Mouse (Mus musculus) CD4-positive helper T cell, adult 2 months (primary cell): ENCODE data around the gene Tex9.
"Not testable (repeated sequence)": the region's sequence is repeated elsewhere in the genome, so short reads cannot be mapped to it uniquely, and the experiment has no call there.

Source experiments
- DNase-seq: peaks from one replicate; pipeline ENCODE4 v3.0.0-alpha.2; 2012; ENCODE audit warnings: low read depth, missing footprints, low spot score

The Tex9 gene

GRCm38 (mm10) chr9:72479276-72479675, 12.7 kb downstream of the Tex9 start:
- no peak for DNase-seq

GRCm38 (mm10) chr9:72477306-72477705, 14.7 kb downstream of the Tex9 start:
- DNase-seq = no peak

GRCm38 (mm10) chr9:72475511-72475910, 16.5 kb downstream of the Tex9 start:
- DNase-seq = no peak

GRCm38 (mm10) chr9:72469851-72470250, 22.2 kb downstream of the Tex9 start:
- no peak for DNase-seq

- DNase-seq = no peak
Measured at GRCm38 (mm10) chr9:72468616-72469015, 23.4 kb downstream of the Tex9 start.

- peak; percentile 75 for DNase-seq
Measured at GRCm38 (mm10) chr9:72467551-72468407, 24.2 kb downstream of the Tex9 start.

GRCm38 (mm10) chr9:72465754-72466181, 26.2 kb downstream of the Tex9 start:
- peak; percentile 84 for DNase-seq

GRCm38 (mm10) chr9:72464806-72465205, 27.2 kb downstream of the Tex9 start:
- DNase-seq = no peak

- DNase-seq = no peak
Measured at GRCm38 (mm10) chr9:72462427-72462826, 29.6 kb downstream of the Tex9 start.

- DNase-seq = no peak
Measured at GRCm38 (mm10) chr9:72460767-72461166, 31.2 kb downstream of the Tex9 start.

GRCm38 (mm10) chr9:72459703-72460102, 32.3 kb downstream of the Tex9 start:
- DNase-seq = no peak

GRCm38 (mm10) chr9:72458233-72458632, 33.8 kb downstream of the Tex9 start:
- DNase-seq = peak; percentile 76

GRCm38 (mm10) chr9:72456374-72456773, 35.6 kb downstream of the Tex9 start:
- no peak for DNase-seq

GRCm38 (mm10) chr9:72454281-72454680, 37.7 kb downstream of the Tex9 start:
- not testable (repeated sequence) for DNase-seq

GRCm38 (mm10) chr9:72451111-72451510, 40.9 kb downstream of the Tex9 start:
- DNase-seq = no peak

GRCm38 (mm10) chr9:72450363-72450762, 41.6 kb downstream of the Tex9 start:
- no peak for DNase-seq

GRCm38 (mm10) chr9:72449841-72450240, 42.2 kb downstream of the Tex9 start:
- DNase-seq = no peak

- DNase-seq = peak; percentile 87
Measured at GRCm38 (mm10) chr9:72449367-72449766, 42.6 kb downstream of the Tex9 start.

- DNase-seq = peak; percentile 70
Measured at GRCm38 (mm10) chr9:72448026-72448425, 44.0 kb downstream of the Tex9 start.

- peak; percentile 33 for DNase-seq
Measured at GRCm38 (mm10) chr9:72441927-72442715, 49.9 kb downstream of the Tex9 start.

GRCm38 (mm10) chr9:72440948-72441926, 50.8 kb downstream of the Tex9 start:
- DNase-seq = peak; percentile 38
